Mouse (Mus musculus): Measurements from ENCODE around the gene Olfr824. TPM values are rescaled to one million over a fixed set of nuclear protein-coding genes. Genes with fewer than 3 reads are reported as not detected.
"Not testable (repeated sequence)": the region's sequence is repeated elsewhere in the genome, so short reads cannot be mapped to it uniquely, and the experiment has no call there.

The Olfr824 gene
- not detected for total RNA-seq (2021)

DNA sequence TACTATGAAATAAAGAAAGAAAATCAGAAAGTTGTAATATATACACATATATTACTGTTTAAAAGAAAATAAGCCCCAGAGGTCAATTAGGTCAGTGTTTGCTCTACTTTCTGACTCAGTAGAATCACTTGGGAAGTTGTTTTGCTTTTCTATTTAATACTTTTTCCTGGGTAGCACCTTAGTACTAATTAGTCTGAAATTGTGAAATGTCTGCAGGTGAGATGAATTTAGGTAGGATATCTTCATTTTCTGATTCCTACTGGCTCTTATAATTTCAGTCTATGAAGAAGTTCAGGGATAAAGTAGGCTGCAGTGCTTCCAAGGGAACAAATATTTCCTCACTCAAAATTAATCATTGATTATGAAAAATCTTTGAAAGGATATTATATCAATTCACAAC lies at the start of gene Olfr824:
TSS of gene Olfr824 (minus strand) at position 101 of the 400 bp plus-strand sequence.
- intact Hi-C loops (cut with DNase I); DNase-seq (ENCODE audit: low spot score): not testable (repeated sequence)

- intact Hi-C loops (cut with DNase I): no loop called here
- DNase-seq (ENCODE audit: low spot score): no peak
Measured at GRCm38 (mm10) chr10:130166666-130167065, 36.9 kb upstream of the Olfr824 start, which contains the start of gene Olfr825. Olfr825 (minus strand) TSS chr10:130166766.

GRCm38 (mm10) chr10:130165196-130165595 lies 35.4 kb upstream of the Olfr824 start:
- intact Hi-C loops (cut with DNase I): no loop called here

DNA sequence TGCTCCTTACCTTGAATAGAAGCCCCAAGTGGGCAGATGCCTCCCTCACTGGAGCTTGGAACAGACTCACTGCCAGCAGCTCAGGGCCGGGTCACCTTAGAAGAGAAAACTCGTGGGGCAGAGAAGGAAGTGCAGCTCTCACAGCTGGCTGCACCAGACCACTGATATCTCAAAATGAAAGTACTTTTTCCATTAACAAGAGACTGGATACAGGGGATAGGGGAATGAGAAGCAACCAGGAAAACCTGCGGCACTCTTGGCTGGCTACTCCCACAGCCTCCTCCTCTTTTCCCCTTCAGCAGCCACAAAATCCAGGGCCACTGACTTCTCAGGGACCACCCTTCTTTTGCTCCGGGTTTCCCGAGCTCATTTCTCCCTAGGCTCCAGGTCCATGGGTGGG lies 14.3 kb upstream of the Olfr824 start:
- intact Hi-C loops (cut with DNase I): no loop called here
- DNase-seq (ENCODE audit: low spot score): no peak

More at GRCm38 (mm10) chr10:130165196-130165595, 35.4 kb upstream of the Olfr824 start:
- DNase-seq (ENCODE audit: low spot score): no peak

DNA sequence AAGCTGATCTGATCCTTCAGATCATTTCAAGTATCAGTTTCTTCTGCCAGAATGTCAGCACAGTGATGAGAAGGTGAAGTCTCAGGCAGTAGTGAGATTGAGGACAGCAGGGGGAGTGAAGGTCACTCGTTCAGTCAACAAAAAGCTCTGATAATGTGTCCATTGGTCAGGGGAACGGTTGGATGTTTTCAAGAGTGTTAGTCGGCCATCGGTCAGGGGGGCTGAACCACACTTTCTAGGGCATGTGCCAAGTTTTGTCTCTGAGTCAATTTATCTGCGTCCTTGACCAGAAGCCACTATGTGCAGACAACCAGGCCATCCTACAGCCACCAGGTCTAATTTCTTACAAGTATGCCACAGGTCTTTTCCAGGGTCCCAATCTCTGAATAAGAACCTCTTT lies 12.7 kb upstream of the Olfr824 start:
- intact Hi-C loops (cut with DNase I); DNase-seq (ENCODE audit: low spot score): not testable (repeated sequence)

GRCm38 (mm10) chr10:130134811-130135210 lies 5.0 kb upstream of the Olfr824 start:
- intact Hi-C loops (cut with DNase I): no loop called here

GRCm38 (mm10) chr10:130116045-130116444 lies 13.8 kb downstream of the Olfr824 start:
- intact Hi-C loops (cut with DNase I); DNase-seq (ENCODE audit: low spot score): not testable (repeated sequence)

More at GRCm38 (mm10) chr10:130134811-130135210, 5.0 kb upstream of the Olfr824 start:
- no peak for DNase-seq (ENCODE audit: low spot score)

GRCm38 (mm10) chr10:130115283-130115682 lies 14.5 kb downstream of the Olfr824 start, which contains the start of gene Olfr823:
Olfr823 (minus strand) TSS chr10:130115383.
- DNase-seq (ENCODE audit: low spot score); intact Hi-C loops (cut with DNase I): not testable (repeated sequence)

GRCm38 (mm10) chr10:130096104-130096503 lies 33.7 kb downstream of the Olfr824 start:
- DNase-seq (ENCODE audit: low spot score): no peak
- intact Hi-C loops (cut with DNase I): no loop called here

DNA sequence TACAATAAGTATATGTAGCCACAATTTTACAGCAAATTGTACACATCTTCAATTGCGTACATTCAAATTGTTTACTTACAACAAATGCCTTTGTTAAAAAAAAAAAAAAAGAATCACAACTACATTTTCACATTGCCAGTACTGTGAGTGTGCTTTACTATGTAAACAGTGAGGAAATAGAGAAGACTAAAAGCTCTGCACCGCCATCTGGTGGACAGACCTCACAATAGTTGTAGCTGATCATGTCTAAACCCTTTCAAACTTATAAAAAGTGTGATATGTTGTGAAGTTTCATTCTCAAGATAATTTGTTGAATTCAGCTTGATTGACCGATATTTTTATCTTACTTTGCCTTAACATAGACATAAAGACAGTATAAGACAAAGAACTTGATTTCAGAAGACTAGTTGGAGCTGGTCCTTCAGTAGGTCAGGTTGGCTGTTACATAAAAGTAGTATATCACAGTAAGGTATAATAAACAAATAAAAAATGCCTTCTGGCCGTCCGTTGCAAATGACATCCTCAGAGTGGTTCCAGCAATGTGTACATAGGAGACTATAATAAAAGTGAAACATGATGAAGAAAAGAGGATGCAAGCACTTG lies 36.9 kb downstream of the Olfr824 start:
- DNase-seq (ENCODE audit: low spot score): no peak
- intact Hi-C loops (cut with DNase I): no loop called here

Other genes starting within 250 kb of the Olfr824 start
- not detected for gene Olfr815, start 224.1 kb downstream of the Olfr824 start, total RNA-seq (2021)
- not detected for gene Olfr816, start 214.4 kb downstream of the Olfr824 start, total RNA-seq (2021)
- gene Olfr818, start 180.9 kb downstream of the Olfr824 start, total RNA-seq (2021): not detected
- not detected for gene Olfr819, start 162.7 kb downstream of the Olfr824 start, total RNA-seq (2021)
- not detected for gene Olfr247, start 153.9 kb downstream of the Olfr824 start, total RNA-seq (2021)
- not detected for gene Gm10310, start 144.9 kb downstream of the Olfr824 start, total RNA-seq (2021)
- not detected for gene Olfr820, start 117.4 kb downstream of the Olfr824 start, total RNA-seq (2021)
- gene Olfr821, start 99.7 kb downstream of the Olfr824 start, total RNA-seq (2021): not detected
- gene Olfr822, start 58.8 kb downstream of the Olfr824 start, total RNA-seq (2021): not detected
- not detected for gene Olfr823, start 14.6 kb downstream of the Olfr824 start, total RNA-seq (2021)
- gene Olfr825, start 36.8 kb upstream of the Olfr824 start, total RNA-seq (2021): not detected
- gene Olfr826, start 54.2 kb upstream of the Olfr824 start, total RNA-seq (2021): not detected
- gene Olfr827, start 84.4 kb upstream of the Olfr824 start, total RNA-seq (2021): not detected
- not detected for gene Neurod4, start 150.2 kb upstream of the Olfr824 start, total RNA-seq (2021)
- under 1 TPM in 1 of 2 experiments, not detected in 1; 0.44 TPM for gene Tespa1, start 192.9 kb upstream of the Olfr824 start, total RNA-seq (2021)